Mouse (Mus musculus): ENCODE measurements at regions not wholly inside any gene's neighbourhood (a gene's known extent, or its start where the extent isn't known, plus 50 kb on each side); places are given as distances from the start of the nearest gene placed in this dataset.

DNA sequence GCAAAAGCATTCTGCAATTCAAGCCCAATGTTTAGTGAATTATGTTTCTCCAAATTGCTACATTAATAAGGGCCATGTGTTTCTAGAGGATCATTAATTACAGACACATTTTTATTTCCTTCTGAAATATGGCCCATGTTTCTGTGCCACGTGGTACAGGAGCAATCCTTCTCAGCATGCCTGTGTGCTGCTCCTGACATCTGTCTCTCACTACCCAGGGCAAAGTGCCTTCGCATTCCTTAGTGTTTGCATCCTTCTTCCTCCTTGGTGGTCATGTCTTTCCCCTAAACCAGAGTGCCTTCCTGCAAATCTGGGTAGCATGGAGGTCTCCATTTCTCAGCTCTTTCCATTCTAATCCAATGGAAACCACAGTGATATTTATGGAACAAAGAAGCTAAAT, 832.7 kb upstream of the Fam160b2 start:
- DNase-seq (ENCODE audit: low read depth): no peak

Measured in gonadal fat pad, adult 2 months (tissue).